Mouse (Mus musculus) liver, postnatal 0 days (tissue): ENCODE measurements around the gene Pigo.

Source experiments
- CTCF ChIP-seq: sonication (generic); IDR thresholded peaks from 2 replicates; pipeline ENCODE4 v1.5.1; 2016; ENCODE audit warnings: antibody characterized with exemption, low read depth
- EP300 ChIP-seq: IDR thresholded peaks from 2 replicates; pipeline ENCODE4 v1.6.1; 2016; ENCODE audit warnings: antibody characterized with exemption, low read depth, mild to moderate bottlenecking

GRCm38 (mm10) chr4:43005765-43006164 is 19.9 kb downstream of the Pigo start:
- peak; percentile 82 for TF ChIP-seq CTCF
- no peak for TF ChIP-seq EP300
